Mouse (Mus musculus) spleen, embryonic (tissue): Measurements from ENCODE around the gene Dtnb.
"Not testable (repeated sequence)": the region's sequence is repeated elsewhere in the genome, so short reads cannot be mapped to it uniquely, and the experiment has no call there.

Source experiments
- CTCF ChIA-PET: fragments of 350-600 bp; sonication (Branson Sonifier 250); formaldehyde crosslinking; loops from one replicate; lab custom pipeline; 2022; lab: Charles Lee

Dtnb gene

GRCm38 (mm10) chr12:3657786-3658185, 85.6 kb downstream of the Dtnb start:
- CTCF ChIA-PET: interaction anchor here (0.6 kb wide), 1 partner anchor 426 kb away, joined by 4 read pairs; no protein-coding TSS in a partner anchor

- CTCF ChIA-PET: no interaction called here
These were observed 87.6 kb downstream of the Dtnb start for GRCm38 (mm10) chr12:3659554-3660311.

GRCm38 (mm10) chr12:3660985-3661635, 88.9 kb downstream of the Dtnb start:
- CTCF ChIA-PET: no interaction called here

- CTCF ChIA-PET: interaction anchor here (0.5 kb wide), 1 partner anchor 164 kb away, joined by 8 read pairs; no protein-coding TSS in a partner anchor
These were observed 90.5 kb downstream of the Dtnb start for GRCm38 (mm10) chr12:3662660-3663059.

DNA sequence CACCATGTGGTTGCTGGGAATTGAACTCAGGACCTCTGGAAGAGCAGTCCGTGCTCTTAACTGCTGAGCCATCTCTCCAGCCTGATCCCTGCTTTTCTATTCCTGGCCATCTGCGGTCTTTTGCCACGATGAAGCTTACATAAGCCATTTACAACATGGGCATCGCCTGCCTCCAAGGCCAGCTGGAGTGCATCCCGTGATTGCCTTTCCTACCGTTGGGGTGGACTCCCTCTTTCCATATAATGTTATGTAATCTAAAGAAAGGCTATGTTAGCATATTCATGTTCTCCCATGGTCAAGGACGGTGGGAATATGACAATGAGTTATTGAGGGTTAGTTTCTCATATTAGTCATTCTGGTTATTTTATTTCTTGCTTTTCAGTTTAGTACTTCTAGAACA, 91.2 kb downstream of the Dtnb start:
- CTCF ChIA-PET: no interaction called here

DNA sequence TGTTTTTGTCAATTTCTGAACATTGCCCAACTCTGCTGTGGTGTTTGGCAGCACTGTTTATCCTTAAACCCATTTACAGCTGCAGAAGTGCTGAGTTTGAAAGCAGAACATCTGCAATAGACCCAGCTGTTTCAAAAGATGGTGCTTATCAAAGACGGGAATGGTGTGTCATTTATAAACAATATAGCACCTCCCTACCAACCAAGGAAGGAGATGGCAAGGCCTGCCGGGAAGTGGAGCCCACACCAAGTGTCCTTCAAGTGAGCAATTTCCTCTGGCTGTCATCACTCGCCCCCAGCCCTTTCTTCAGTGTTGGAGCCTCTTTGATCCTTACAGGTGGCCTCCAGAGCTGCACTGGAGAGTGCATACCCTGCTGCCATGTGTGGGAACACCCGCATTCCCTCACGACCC, 97.8 kb downstream of the Dtnb start:
- CTCF ChIA-PET: no interaction called here

GRCm38 (mm10) chr12:3671117-3671516, 98.9 kb downstream of the Dtnb start:
- CTCF ChIA-PET: no interaction called here

GRCm38 (mm10) chr12:3672786-3673185, 100.6 kb downstream of the Dtnb start:
- CTCF ChIA-PET: interaction anchor here (0.7 kb wide), 1 partner anchor 55 kb away, joined by 3 read pairs; no protein-coding TSS in a partner anchor

- CTCF ChIA-PET: no interaction called here
These were observed 101.7 kb downstream of the Dtnb start for GRCm38 (mm10) chr12:3673886-3674285.

GRCm38 (mm10) chr12:3674913-3675312, 102.7 kb downstream of the Dtnb start:
- CTCF ChIA-PET: no interaction called here

DNA sequence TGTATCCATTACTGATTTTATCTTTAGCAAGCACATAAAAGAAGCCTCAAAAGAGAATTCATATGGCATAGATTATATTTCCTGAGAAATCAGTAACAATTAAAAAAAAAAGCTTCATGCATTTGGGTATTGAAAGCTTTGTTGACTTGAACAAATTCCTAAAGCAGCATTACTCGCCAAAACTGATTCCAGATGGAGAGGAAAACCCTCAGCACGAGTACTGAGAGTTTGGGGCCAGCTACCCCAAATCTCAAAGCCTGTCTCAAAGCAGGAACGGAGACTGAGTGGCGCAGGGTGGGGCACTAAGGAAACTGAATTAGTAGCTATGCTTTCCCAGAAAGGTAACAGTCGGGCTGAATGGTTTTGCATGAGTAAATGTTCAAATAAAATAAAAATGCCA, 108.5 kb downstream of the Dtnb start:
- CTCF ChIA-PET: no interaction called here

DNA sequence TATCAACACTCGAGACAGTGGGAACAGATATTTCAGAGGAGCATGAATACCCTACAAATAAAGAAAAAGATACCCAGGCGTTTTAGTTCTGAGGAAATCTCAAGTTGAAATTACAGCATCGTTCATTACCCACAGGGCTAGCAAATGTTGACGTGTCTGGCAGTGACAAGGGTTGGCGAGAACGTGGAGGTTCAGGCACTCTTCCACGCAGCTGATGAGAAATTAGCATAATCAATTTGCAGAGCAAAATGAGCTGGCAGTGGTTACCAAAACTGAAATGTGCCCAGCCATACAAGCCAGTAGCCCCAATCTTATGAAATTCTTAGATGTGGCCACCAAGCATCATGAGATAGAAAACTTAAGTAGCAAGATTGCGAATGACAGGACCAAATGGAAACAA, 110.9 kb downstream of the Dtnb start:
- CTCF ChIA-PET: interaction anchor here (0.5 kb wide), 1 partner anchor 18 kb away, joined by 6 read pairs; no protein-coding TSS in a partner anchor

DNA sequence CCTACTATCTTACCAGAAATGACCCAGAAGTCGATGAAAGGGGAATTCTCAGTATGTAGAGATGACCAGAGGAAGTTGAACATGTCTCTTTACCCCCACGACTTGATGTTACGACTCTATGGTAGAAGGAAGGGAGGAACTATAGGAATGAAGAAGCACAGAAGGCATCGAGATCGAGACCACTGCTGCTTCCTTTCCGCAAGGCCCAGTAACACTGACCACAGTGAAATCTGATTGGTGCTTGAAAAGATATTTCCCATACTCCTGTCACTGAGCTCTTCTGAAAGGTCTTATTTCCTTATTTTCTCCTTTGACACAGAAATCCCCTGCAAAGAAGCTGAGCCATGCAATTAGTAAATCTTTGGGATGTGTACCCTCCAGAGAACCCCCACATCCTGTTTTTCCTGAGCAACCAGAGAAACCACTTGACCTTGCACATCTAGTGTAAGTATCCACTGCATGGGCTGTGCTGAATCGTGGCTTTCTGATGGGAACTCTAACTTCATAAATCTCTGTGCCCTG, 114.3 kb downstream of the Dtnb start:
- CTCF ChIA-PET: no interaction called here

GRCm38 (mm10) chr12:3690926-3691529, 118.8 kb downstream of the Dtnb start:
- CTCF ChIA-PET: not testable (repeated sequence)

GRCm38 (mm10) chr12:3692795-3693392, 120.7 kb downstream of the Dtnb start:
- CTCF ChIA-PET: no interaction called here

GRCm38 (mm10) chr12:3695741-3696501, 123.7 kb downstream of the Dtnb start:
- CTCF ChIA-PET: interaction anchor here (0.6 kb wide), 1 partner anchor 106 kb away, joined by 3 read pairs; no protein-coding TSS in a partner anchor

DNA sequence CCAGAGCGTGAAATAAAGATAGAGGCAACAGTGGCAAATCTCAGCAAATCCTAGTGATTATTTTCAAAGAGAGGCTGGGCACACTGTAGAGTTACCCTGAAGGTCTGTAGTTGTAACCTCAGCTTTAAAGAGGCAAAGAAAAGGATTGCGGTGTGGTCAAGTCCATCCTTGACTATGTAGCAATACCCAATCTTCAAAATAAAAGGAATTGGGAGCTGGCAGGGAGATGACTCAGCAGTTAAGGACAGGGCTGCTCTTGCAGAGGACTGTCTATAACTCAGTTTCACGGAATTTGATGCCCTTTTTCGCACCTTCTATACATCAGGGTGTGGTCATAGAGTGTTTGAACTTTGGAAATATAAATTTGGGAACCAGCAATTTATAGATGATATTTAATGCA, 128.3 kb downstream of the Dtnb start:
- CTCF ChIA-PET: no interaction called here

- CTCF ChIA-PET: no interaction called here
These were observed 130.7 kb downstream of the Dtnb start for GRCm38 (mm10) chr12:3702903-3703302.

- CTCF ChIA-PET: no interaction called here
These were observed 147.1 kb downstream of the Dtnb start for GRCm38 (mm10) chr12:3719151-3719721.

- CTCF ChIA-PET: no interaction called here
These were observed 148.3 kb downstream of the Dtnb start for GRCm38 (mm10) chr12:3720527-3720926.

DNA sequence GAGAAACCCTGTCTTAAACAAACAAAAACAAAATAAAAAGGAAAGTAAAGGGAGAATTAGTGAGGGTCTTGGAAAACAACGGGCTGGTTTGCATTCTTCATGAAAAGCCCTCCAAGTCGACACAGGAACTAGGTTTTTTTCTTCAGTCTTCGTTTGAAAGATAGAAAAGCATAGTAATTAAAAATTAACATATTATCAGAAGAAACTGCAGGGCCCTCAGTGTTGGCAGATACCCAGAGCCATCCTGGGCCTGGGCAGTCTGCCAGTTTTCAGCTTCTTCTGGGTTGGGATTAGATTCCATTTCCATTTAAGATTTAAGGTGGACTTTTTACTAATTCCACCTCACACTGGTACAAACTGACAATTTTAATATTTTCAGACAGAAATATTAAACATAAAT, 151.6 kb downstream of the Dtnb start:
- CTCF ChIA-PET: no interaction called here
